Mouse (Mus musculus) layer of hippocampus, adult 6 months (tissue): ENCODE results near the gene Lum. TPM values are rescaled to one million over a fixed set of nuclear protein-coding genes. Genes with fewer than 3 reads are reported as not detected.

Source experiments
- long read RNA-seq, 2 experiments: library from polyadenylated mRNA; unstranded; transcript quantifications; one replicate each; pipeline ENCODE4 v2.0.0; 2019 to 2020
- polyA plus RNA-seq: library from polyadenylated mRNA; unstranded; fragments of <200 nt; fragmentation: Nextera tagmentation; gene quantifications from 2 replicates; pipeline ENCODE4 v1.2.3, GENCODE M21; 2021

The Lum gene
- 3.0 and 3.7 TPM in 2 replicates for polyA plus RNA-seq
- long read RNA-seq, experiment 1, transcript Lum-201 (3 exons, 2,448 nt), result major isoform, 17 of 19 reads
- long read RNA-seq, experiment 1, partial matches to known transcripts, result 2 of 19 reads
- long read RNA-seq, experiment 1, other reads (novel, unspliced or antisense), result 0 of 19 reads
- long read RNA-seq, experiment 2, transcript Lum-201 (3 exons, 2,448 nt), result major isoform, 27 of 27 reads
- long read RNA-seq, experiment 2, partial matches to known transcripts, result 0 of 27 reads
- long read RNA-seq, experiment 2, other reads (novel, unspliced or antisense), result 0 of 27 reads

DNA sequence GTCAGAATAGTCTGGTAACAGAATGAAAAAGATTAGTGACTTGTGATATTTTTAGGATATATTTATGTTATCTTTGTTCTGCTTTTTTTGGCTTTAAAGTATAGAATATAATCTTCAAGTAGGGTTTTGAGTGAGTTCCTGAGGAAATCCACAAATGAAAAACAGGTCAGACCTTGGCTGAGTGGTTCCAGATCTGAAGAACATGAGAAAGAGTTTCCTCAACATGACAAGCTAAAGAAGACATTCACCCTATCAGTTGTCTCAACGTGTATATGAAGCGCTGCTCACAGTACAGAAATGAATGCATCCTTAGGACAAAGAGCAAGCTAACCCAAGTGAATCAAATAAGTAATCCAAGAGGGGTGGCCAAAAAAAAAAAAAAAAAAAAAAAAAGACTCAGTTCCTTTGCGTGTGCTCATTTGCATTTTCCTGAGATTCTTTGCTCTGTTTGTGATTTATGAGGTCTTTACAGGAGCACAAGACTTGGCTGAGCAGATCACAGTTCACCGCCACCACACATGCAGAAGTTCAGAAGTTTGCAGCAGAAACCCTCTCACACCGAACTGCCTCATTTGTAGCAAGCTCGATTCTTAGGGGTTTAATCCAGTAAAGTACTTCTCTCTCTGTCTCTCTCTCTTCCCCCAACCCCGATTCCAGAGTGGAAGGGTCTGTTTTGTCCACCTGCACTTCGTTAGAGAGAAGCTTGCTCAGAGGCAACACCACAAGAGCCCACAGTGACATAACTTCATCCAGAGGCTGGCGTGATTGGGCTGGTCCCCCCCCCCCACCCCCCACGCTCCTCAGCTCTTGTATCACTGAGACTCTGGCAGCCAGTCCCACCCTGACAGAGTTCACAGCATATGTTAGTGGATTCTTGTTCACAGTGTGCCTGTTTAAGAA lies at the start of gene Lum:
TSS of gene Lum (plus strand) at position 172 of the 900 bp plus-strand sequence.

GRCm38 (mm10) chr10:97606579-97606978 lies 41.7 kb downstream of the Lum start, which contains the start of gene Kera:
Gene Kera (plus strand): TSS chr10:97606879.

Other genes starting within 250 kb of the Lum start
- 90.5 and 95.3 TPM in 2 replicates for gene Dcn, start 85.5 kb upstream of the Lum start, polyA plus RNA-seq
- not detected in 2 replicates for gene Kera, start 41.8 kb downstream of the Lum start, polyA plus RNA-seq
- gene Epyc, start 78.9 kb downstream of the Lum start, polyA plus RNA-seq, result 0.67 and 0.82 TPM in 2 replicates
- not detected in 2 replicates for gene Ccer1, start 127.9 kb downstream of the Lum start, polyA plus RNA-seq
- not detected in 2 replicates for gene C030005K15Rik, start 161.6 kb downstream of the Lum start, polyA plus RNA-seq